Mouse (Mus musculus) forebrain, embryonic 14.5 days (tissue): ENCODE data around the gene Gpc4. TPM values are rescaled to one million over a fixed set of nuclear protein-coding genes. Genes with fewer than 3 reads are reported as not detected.

Experiments used
- ATAC-seq: fragments of 200-750 bp; cut with Nextera tagmentation; 2 replicates; pipeline ENCODE4 v1.8.0; 2017; ENCODE audit warnings: mild to moderate bottlenecking, moderate library complexity
- DNase-seq: peaks from one replicate; pipeline ENCODE4 v3.0.0-alpha.2; 2015; ENCODE audit warnings: low spot score
- H3K27ac ChIP-seq: fragments of 300-500 bp; sonication (generic); 2 replicates; pipeline ENCODE4 v1.5.1; 2014; ENCODE audit warnings: low read depth, mild to moderate bottlenecking, control low read depth, low read length, moderate library complexity
- H3K27me3 ChIP-seq: fragments of 300-500 bp; sonication (generic); replicated peaks from 2 replicates; pipeline ENCODE4 v1.6.1; 2014; ENCODE audit warnings: low read length, control low read depth, mixed read lengths; ENCODE audit not compliant: control insufficient read depth, insufficient read depth
- H3K36me3 ChIP-seq: fragments of 300-500 bp; sonication (generic); 2 replicates; pipeline ENCODE4 v1.6.1; 2014; ENCODE audit warnings: low read length, control low read depth; ENCODE audit not compliant: control insufficient read depth, insufficient read depth
- H3K4me1 ChIP-seq: fragments of 300-500 bp; sonication (generic); 2 replicates; pipeline ENCODE4 v1.6.1; 2014; ENCODE audit warnings: antibody characterized with exemption, low read length, control low read depth; ENCODE audit not compliant: control insufficient read depth, insufficient read depth
- H3K4me2 ChIP-seq: fragments of 300-500 bp; sonication (generic); 2 replicates; pipeline ENCODE4 v1.6.1; 2014; ENCODE audit warnings: mild to moderate bottlenecking, control low read depth, low read length
- H3K4me3 ChIP-seq: fragments of 300-500 bp; sonication (generic); 2 replicates; pipeline ENCODE4 v1.5.1; 2014; ENCODE audit warnings: low read depth, low read length, control low read depth
- H3K9ac ChIP-seq: fragments of 300-500 bp; sonication (generic); 2 replicates; pipeline ENCODE4 v1.6.1; 2014; ENCODE audit warnings: mild to moderate bottlenecking, low read length, control low read depth, moderate library complexity
- H3K9me3 ChIP-seq: fragments of 300-500 bp; sonication (generic); replicated peaks from 2 replicates; pipeline ENCODE4 v1.6.1; 2016; ENCODE audit warnings: low read length, control low read depth, mixed read lengths; ENCODE audit not compliant: control insufficient read depth
- WGBS: fragments of 180-500 bp; shearing (Covaris S2); extraction: QIAGEN DNeasy Blood & Tissue Kit; methylation state at CpG from one replicate; pipeline ENCODE4 v1.1.7; 2014; 5-methylcytosine and 5-hydroxymethylcytosine counted together
- polyA plus RNA-seq: library from polyadenylated mRNA; unstranded; fragments of >200 nt; fragmentation: Nextera tagmentation; extraction: Ambion mirVana; gene quantifications from 2 replicates; pipeline ENCODE4 v1.2.1, GENCODE M21; 2014

Gene Gpc4
- polyA plus RNA-seq, 1 experiment from 2014 or later, result 25.4 TPM

GRCm38 (mm10) chrX:52030146-52030545 is 134.9 kb downstream of the Gpc4 start:
- Histone ChIP-seq H3K4me3 (no peak overlapping the region), H3K4me2 (no peak overlapping the region), H3K9me3 (no peaks in the 10 kb centered on the region), H3K27ac (no peak overlapping the region), H3K9ac (no peak overlapping the region), H3K36me3 (no peaks in the 10 kb centered on the region), H3K27me3 (no peaks in the 10 kb centered on the region), H3K4me1 (no peaks in the 10 kb centered on the region)
- 86% methylated on average over 7 of the region's 7 CpGs for WGBS
- DNase-seq (no peak), ATAC-seq (no peak)

- H3K36me3 ChIP-seq, result no peaks in the 10 kb centered on the region
- no peak overlapping the region for H3K4me3 ChIP-seq
- no peaks in the 10 kb centered on the region for H3K9me3 ChIP-seq
- no peaks in the 10 kb centered on the region for H3K4me1 ChIP-seq
- no peak overlapping the region for H3K27ac ChIP-seq
- no peak for ATAC-seq
- no peaks in the 10 kb centered on the region for H3K27me3 ChIP-seq
- H3K4me2 ChIP-seq, result no peak overlapping the region
- H3K9ac ChIP-seq, result no peak overlapping the region
- no peak for DNase-seq
- WGBS, result 60% methylated on average over 9 of the region's 9 CpGs
Measured at GRCm38 (mm10) chrX:52017660-52018059, 147.4 kb downstream of the Gpc4 start.

Other genes with a start within 250 kb of the Gpc4 start
- gene 1700080O16Rik, start 192.5 kb downstream of the Gpc4 start, polyA plus RNA-seq, result not detected in 2 replicates